Mouse (Mus musculus) stomach, postnatal 0 days (tissue): ENCODE data around the gene Foxs1. TPM values are rescaled to one million over a fixed set of nuclear protein-coding genes. Genes with fewer than 3 reads are reported as not detected.
A peak's percentile ranks its signal among the peaks of the same experiment; 100 is the strongest.

Experiments used
- ATAC-seq: fragments of 200-750 bp; cut with Nextera tagmentation; 2 replicates; pipeline ENCODE4 v1.8.0; 2017; ENCODE audit not compliant: low FRiP score, low TSS enrichment
- DNase-seq: peaks from one replicate; pipeline ENCODE4 v3.0.0-alpha.2; 2016; ENCODE audit warnings: low spot score
- H3K27ac ChIP-seq: fragments of 300-500 bp; sonication (generic); replicated peaks from 2 replicates; pipeline ENCODE4 v1.5.1; 2014; ENCODE audit warnings: mild to moderate bottlenecking, control low read depth
- H3K27me3 ChIP-seq: fragments of 300-500 bp; sonication (generic); 2 replicates; pipeline ENCODE4 v1.6.1; 2014; ENCODE audit warnings: low read length; ENCODE audit not compliant: control insufficient read depth, insufficient read depth
- H3K36me3 ChIP-seq: fragments of 300-500 bp; sonication (generic); 2 replicates; pipeline ENCODE4 v1.6.1; 2014; ENCODE audit warnings: low read length, mixed read lengths; ENCODE audit not compliant: control insufficient read depth, insufficient read depth
- H3K4me1 ChIP-seq: fragments of 300-500 bp; sonication (generic); replicated peaks from 2 replicates; pipeline ENCODE4 v1.6.1; 2014; ENCODE audit warnings: antibody characterized with exemption; ENCODE audit not compliant: control insufficient read depth, insufficient read depth
- H3K4me2 ChIP-seq: fragments of 300-500 bp; sonication (generic); replicated peaks from 2 replicates; pipeline ENCODE4 v1.6.1; 2014; ENCODE audit warnings: low read depth, mild to moderate bottlenecking, control low read depth, moderate library complexity
- H3K4me3 ChIP-seq: fragments of 300-500 bp; sonication (generic); 2 replicates; pipeline ENCODE4 v1.5.1; 2014; ENCODE audit warnings: low read depth, low read length, control low read depth
- H3K9ac ChIP-seq: fragments of 300-500 bp; sonication (generic); 2 replicates; pipeline ENCODE4 v1.6.1; 2014; ENCODE audit warnings: mild to moderate bottlenecking, low read length, control low read depth, mixed read lengths
- H3K9me3 ChIP-seq: fragments of 300-500 bp; sonication (generic); 2 replicates; pipeline ENCODE4 v1.6.1; 2016; ENCODE audit warnings: low read length; ENCODE audit not compliant: control insufficient read depth
- CTCF ChIP-seq: IDR thresholded peaks from 2 replicates; pipeline ENCODE4 v1.5.1; 2016; ENCODE audit warnings: antibody characterized with exemption, low read depth, mild to moderate bottlenecking, moderate library complexity
- EP300 ChIP-seq: optimal IDR thresholded peaks from 2 replicates; pipeline ENCODE3; 2016; ENCODE audit warnings: antibody characterized with exemption
- WGBS: fragments of 180-500 bp; shearing (Covaris S2); extraction: QIAGEN DNeasy Blood & Tissue Kit; methylation state at CpG from one replicate; pipeline ENCODE4 v1.1.7; 2014; 5-methylcytosine and 5-hydroxymethylcytosine counted together
- polyA plus RNA-seq: library from polyadenylated mRNA; unstranded; fragments of >200 nt; fragmentation: Nextera tagmentation; extraction: Ambion mirVana; gene quantifications from 2 replicates; pipeline ENCODE4 v1.2.1, GENCODE M21; 2015

The Foxs1 gene
- 2.3 and 2.6 TPM in 2 replicates for polyA plus RNA-seq

GRCm38 (mm10) chr2:152933048-152933447 is at the start of gene Foxs1:
Foxs1 (minus strand) TSS chr2:152933208.
- H3K4me3 ChIP-seq, result peak within 1 kb of the TSS; percentile 10; the same call in 1 of the 2 replicates

GRCm38 (mm10) chr2:152976991-152977390 is 44.0 kb upstream of the Foxs1 start:
- DNase-seq (no peak), ATAC-seq (no peak)
- H3K9me3 ChIP-seq, result no peaks in the 10 kb centered on the region
- no peak overlapping the region for H3K9ac ChIP-seq
- TF ChIP-seq CTCF (no peak), EP300 (no peak)
- 64% methylated on average over 3 of the region's 3 CpGs for WGBS
- no peaks in the 10 kb centered on the region for H3K27me3 ChIP-seq
- H3K4me3 ChIP-seq, result no peak overlapping the region
- no peak overlapping the region for H3K27ac ChIP-seq
- no peaks in the 10 kb centered on the region for H3K36me3 ChIP-seq
- no peak overlapping the region for H3K4me2 ChIP-seq
- H3K4me1 ChIP-seq, result no peaks in the 10 kb centered on the region

More at GRCm38 (mm10) chr2:152933048-152933447, at the start of gene Foxs1:
- Histone ChIP-seq H3K27me3 (no peaks in the 10 kb centered on the region), H3K4me1 (no peaks in the 10 kb centered on the region), H3K4me2 (no peak within 1 kb of the TSS; the same call in 1 of the 2 replicates), H3K9me3 (no peaks in the 10 kb centered on the region), H3K36me3 (no peaks in the 10 kb centered on the region), H3K27ac (peak within 1 kb of the TSS; percentile 49; the same call in 1 of the 2 replicates), H3K9ac (0 out of 2 replicates have a peak within 1 kb of the TSS, but pooled peaks have one; percentile 4)
- no peak for ATAC-seq
- WGBS, result 18% methylated on average over 7 of the region's 9 CpGs
- TF ChIP-seq CTCF, result no peak
- TF ChIP-seq EP300, result no peak
- no peak for DNase-seq

- TF ChIP-seq CTCF (no peak), EP300 (no peak)
- Histone ChIP-seq H3K27me3 (no peaks in the 10 kb centered on the region), H3K27ac (no peak overlapping the region), H3K36me3 (no peaks in the 10 kb centered on the region), H3K9me3 (no peaks in the 10 kb centered on the region), H3K9ac (no peak overlapping the region), H3K4me1 (no peaks in the 10 kb centered on the region), H3K4me3 (no peak overlapping the region), H3K4me2 (no peak overlapping the region)
- no peak for DNase-seq
- ATAC-seq, result no peak
- 56% methylated on average over 4 of the region's 4 CpGs for WGBS
Measured at GRCm38 (mm10) chr2:152965555-152965954, 32.5 kb upstream of the Foxs1 start.

GRCm38 (mm10) chr2:152962091-152962793 is 29.2 kb upstream of the Foxs1 start, which contains the start of gene Ttll9:
Ttll9 (plus strand) TSS chr2:152962485.
- Histone ChIP-seq H3K27ac (no peak within 1 kb of the TSS), H3K27me3 (no peaks in the 10 kb centered on the region)
- WGBS, result under 1% methylated on average over 34 of the region's 34 CpGs

GRCm38 (mm10) chr2:152958116-152958515 is 25.1 kb upstream of the Foxs1 start:
- Histone ChIP-seq H3K4me2 (no peak overlapping the region), H3K36me3 (no peaks in the 10 kb centered on the region), H3K27me3 (no peaks in the 10 kb centered on the region), H3K4me3 (no peak overlapping the region), H3K4me1 (no peaks in the 10 kb centered on the region), H3K27ac (no peak overlapping the region), H3K9me3 (no peaks in the 10 kb centered on the region), H3K9ac (no peak overlapping the region)
- TF ChIP-seq EP300 (no peak), CTCF (no peak)
- ATAC-seq, result no peak
- DNase-seq, result no peak
- WGBS, result 72% methylated on average over 3 of the region's 3 CpGs

More at GRCm38 (mm10) chr2:152962091-152962793, 29.2 kb upstream of the Foxs1 start, which contains the start of gene Ttll9:
- ATAC-seq, result peak; percentile 79; the same call in 1 of the 2 replicates
- peak; percentile 51 for DNase-seq
- H3K4me2 ChIP-seq, result peak within 1 kb of the TSS; percentile 61
- peak within 1 kb of the TSS; percentile 35; the same call in 1 of the 2 replicates for H3K9ac ChIP-seq
- no peak for TF ChIP-seq CTCF
- no peak for TF ChIP-seq EP300
- H3K4me3 ChIP-seq, result peak within 1 kb of the TSS; percentile 35
- no peaks in the 10 kb centered on the region for H3K4me1 ChIP-seq
- no peaks in the 10 kb centered on the region for H3K36me3 ChIP-seq
- H3K9me3 ChIP-seq, result no peaks in the 10 kb centered on the region
